Mouse (Mus musculus) adipocyte (in vitro differentiated cells): ENCODE data around the gene Pfdn6.
"Not testable (repeated sequence)": the region's sequence is repeated elsewhere in the genome, so short reads cannot be mapped to it uniquely, and the experiment has no call there.

Source experiments
- DNase-seq: peaks from one replicate; pipeline ENCODE4 v3.0.0-alpha.2; 2016; ENCODE audit warnings: low spot score

Pfdn6 gene

GRCm38 (mm10) chr17:33955555-33956214, 15.5 kb upstream of the Pfdn6 start, which contains the start of the genes Vps52 and Rps18:
Vps52 (plus strand) TSS chr17:33955812.
Rps18 (minus strand) TSS chr17:33956001.
- DNase-seq, result peak; percentile 97

GRCm38 (mm10) chr17:33954646-33955554, 14.8 kb upstream of the Pfdn6 start:
- peak; percentile 62 for DNase-seq

- no peak for DNase-seq
These were observed 13.9 kb upstream of the Pfdn6 start for GRCm38 (mm10) chr17:33953961-33954565.

- no peak for DNase-seq
These were observed 13.2 kb upstream of the Pfdn6 start for GRCm38 (mm10) chr17:33953310-33953709.

- no peak for DNase-seq
These were observed 12.7 kb upstream of the Pfdn6 start for GRCm38 (mm10) chr17:33952879-33953278.

GRCm38 (mm10) chr17:33952015-33952414, 11.9 kb upstream of the Pfdn6 start:
- not testable (repeated sequence) for DNase-seq

GRCm38 (mm10) chr17:33951021-33951946, 11.1 kb upstream of the Pfdn6 start, which contains the start of gene B3galt4:
B3galt4 (minus strand) TSS chr17:33951488.
- peak; percentile 93 for DNase-seq

- DNase-seq, result no peak
These were observed 10.0 kb upstream of the Pfdn6 start for GRCm38 (mm10) chr17:33950131-33950625.

GRCm38 (mm10) chr17:33948905-33949537, 8.9 kb upstream of the Pfdn6 start:
- no peak for DNase-seq

- DNase-seq, result no peak
These were observed 8.2 kb upstream of the Pfdn6 start for GRCm38 (mm10) chr17:33948090-33948904.

GRCm38 (mm10) chr17:33947430-33948089, 7.4 kb upstream of the Pfdn6 start:
- no peak for DNase-seq

- DNase-seq, result no peak
These were observed 3.3 kb upstream of the Pfdn6 start for GRCm38 (mm10) chr17:33943454-33943853.

GRCm38 (mm10) chr17:33941381-33941780, 1.2 kb upstream of the Pfdn6 start:
- no peak for DNase-seq

GRCm38 (mm10) chr17:33940981-33941380, 838 bp upstream of the Pfdn6 start:
- no peak for DNase-seq

GRCm38 (mm10) chr17:33938783-33939182, 1.4 kb downstream of the Pfdn6 start:
- no peak for DNase-seq

- DNase-seq, result no peak
These were observed 3.1 kb downstream of the Pfdn6 start for GRCm38 (mm10) chr17:33936993-33937392.

GRCm38 (mm10) chr17:33935422-33936055, 4.6 kb downstream of the Pfdn6 start:
- no peak for DNase-seq

GRCm38 (mm10) chr17:33932970-33933369, 7.2 kb downstream of the Pfdn6 start:
- DNase-seq, result no peak

- no peak for DNase-seq
These were observed 7.7 kb downstream of the Pfdn6 start for GRCm38 (mm10) chr17:33932448-33932847.
